15 mouse cellular contexts compared by ENCODE assay signal in genomic region chr4:63362150-63362549, GRCm38 (mm10). TPM values are rescaled to one million over a fixed set of nuclear protein-coding genes. Genes with fewer than 3 reads are reported as not detected.
DNase-seq lines count a peak whose midpoint lies in the region; ATAC-seq and TF ChIP-seq lines count a peak whose summit lies in the region.
"Had no signal": no experiment of that assay in that cellular context is flagged by ENCODE, and none has a peak within 500 bp of the region (broad histone marks: within the 10 kb centered on the region; RNA-seq: fewer than 3 reads in every experiment).

Gene Orm2 (plus strand): TSS chr4:63362449.

- no peak within 1 kb of the TSS for H3K9ac ChIP-seq in liver, adult 2 months (ENCODE audit: low read depth, low read length)
- no peak within 1 kb of the TSS for H3K9ac ChIP-seq in liver, embryonic 11.5 days (ENCODE audit: low read depth, low read length)
- H3K9ac ChIP-seq: hindbrain, embryonic 14.5 days; liver, embryonic 13.5 days had no signal

- H3K36me3 ChIP-seq in liver, adult 2 months (ENCODE audit: control insufficient read depth, insufficient read depth, low read length): no peaks in the 10 kb centered on the region
- H3K36me3 ChIP-seq in liver, embryonic 11.5 days (ENCODE audit: control insufficient read depth, insufficient read depth, low read length): no peaks in the 10 kb centered on the region
- H3K36me3 ChIP-seq: liver, embryonic 13.5 days had no signal

- ATAC-seq in liver, embryonic 11.5 days (replicated peaks; ENCODE audit: low FRiP score): no peak
- ATAC-seq in erythroid progenitor cell, adult 5-6 weeks (replicated peaks; ENCODE audit: low FRiP score, poor library complexity, severe bottlenecking): no peak

- no peak for TF ChIP-seq POLR2A in liver, adult 2 months (IDR thresholded peaks at IDR 0.05; ENCODE audit: extremely low read depth, insufficient read depth, low read length)

- DNase-seq in liver, adult 2 months (ENCODE audit: extremely low read depth, low read depth, low spot score): peak; percentile 89
- DNase-seq in liver, embryonic 11.5 days (ENCODE audit: low spot score): no peak
- DNase-seq in adrenal gland, postnatal 14 days: peak; percentile 71
- peak; percentile 50 to 65 for DNase-seq in lung, adult 18-20 months
- DNase-seq in spleen, postnatal 4 days (ENCODE audit: low spot score in 2 of 2): no peak
- no peak for DNase-seq in ovary, postnatal 14 days (ENCODE audit: low spot score)
- DNase-seq: cerebellum, adult 9-11 months; gastrocnemius, postnatal 25 days; liver, embryonic 13.5 days had no signal

- H3K79me2 ChIP-seq in liver, adult 2 months (ENCODE audit: control insufficient read depth, insufficient read depth, low read length): no peaks in the 10 kb centered on the region

- H3K4me2 ChIP-seq in liver, embryonic 11.5 days: no peak within 1 kb of the TSS
- H3K4me2 ChIP-seq: hindbrain, embryonic 14.5 days; liver, embryonic 13.5 days had no signal

- no peak for TF ChIP-seq CTCF in liver, adult 2 months (IDR thresholded peaks at IDR 0.05; ENCODE audit: low read depth, low read length)

- no peak within 1 kb of the TSS for H3K4me3 ChIP-seq in liver, adult 2 months (ENCODE audit: insufficient read depth, low read depth, low read length)
- H3K4me3 ChIP-seq in liver, embryonic 11.5 days (ENCODE audit: low read depth, low read length): no peak within 1 kb of the TSS
- H3K4me3 ChIP-seq: layer of hippocampus, adult 2 months; liver, embryonic 13.5 days; megakaryocyte, embryonic 14.5 days had no signal

- no peaks in the 10 kb centered on the region for H3K27me3 ChIP-seq in liver, adult 2 months (ENCODE audit: control insufficient read depth, insufficient read depth, low read length)
- H3K27me3 ChIP-seq in liver, embryonic 11.5 days (replicated peaks; ENCODE audit: control insufficient read depth, insufficient read depth, low read length): no peaks in the 10 kb centered on the region
- H3K27me3 ChIP-seq: liver, embryonic 13.5 days had no signal

- no peaks in the 10 kb centered on the region for H3K9me3 ChIP-seq in liver, embryonic 11.5 days (ENCODE audit: control insufficient read depth, low read length)
- H3K9me3 ChIP-seq: liver, embryonic 13.5 days; megakaryocyte, embryonic 14.5 days had no signal

- H3K27ac ChIP-seq in liver, adult 2 months (replicated peaks; ENCODE audit: insufficient read depth, low read depth, low read length): peak within 1 kb of the TSS; percentile 55
- H3K27ac ChIP-seq in liver, embryonic 11.5 days (ENCODE audit: low read depth, low read length): no peak within 1 kb of the TSS
- H3K27ac ChIP-seq: hindbrain, embryonic 14.5 days; layer of hippocampus, adult 2 months; liver, embryonic 13.5 days had no signal

- peaks cover 20% of the 10 kb centered on the region for H3K4me1 ChIP-seq in liver, adult 2 months (ENCODE audit: control insufficient read depth, insufficient read depth, low read length)
- no peaks in the 10 kb centered on the region for H3K4me1 ChIP-seq in liver, embryonic 11.5 days (replicated peaks; ENCODE audit: control insufficient read depth, insufficient read depth, low read length)
- H3K4me1 ChIP-seq: liver, embryonic 13.5 days had no signal

- 22% methylated on average over 5 of the region's 5 CpGs for WGBS in liver, adult 2 months
- 80% methylated on average over 5 of the region's 5 CpGs for WGBS in liver, embryonic 11.5 days

RNA-seq across cellular contexts. Expression of gene Orm2, which starts in this region (rescaled TPM):
- 27.0 and 55.0 TPM in 2 replicates for total RNA-seq in liver, adult 2 months (2014; rRNA removed)
- 66.8 and 86.8 TPM in 2 replicates for polyA plus RNA-seq in liver, adult 2 months (2012; rRNA removed)
- not detected in 2 replicates for polyA plus RNA-seq in liver, embryonic 11.5 days (2014; fragmentation: Nextera tagmentation; extraction: Ambion mirVana)
- total RNA-seq in adrenal gland, postnatal 14 days (2021): 1.1 and 1.9 TPM in 2 replicates
- total RNA-seq in erythroid progenitor cell, adult 5-6 weeks (2015; ENCODE audit: low replicate concordance): not detected in 2 replicates
- not detected in 2 replicates for total RNA-seq in erythroid progenitor cell, adult 5-6 weeks (2017; ENCODE audit: low replicate concordance)
- total RNA-seq: layer of hippocampus, adult 2 months; left cerebral cortex, postnatal 10 days had no signal
- polyA plus RNA-seq: hindbrain, embryonic 14.5 days; kidney, embryonic 14.5 days; liver, embryonic 13.5 days had no signal

Comparison
In these comparisons a context has a peak if more than half of its experiments do, and no peak if none do; other contexts are left out.
1. RNA of gene Orm2 (polyA plus RNA-seq): 66.8 to 86.8 TPM in liver, adult 2 months; not detected in liver, embryonic 11.5 days; every median in the first group is over 10 times any median in the second.
2. DNase-seq: peak in liver, adult 2 months (single experiment), adrenal gland, postnatal 14 days (single experiment) and lung, adult 18-20 months (2 of 2); none in liver, embryonic 11.5 days (single experiment), spleen, postnatal 4 days (0 of 2) and ovary, postnatal 14 days (single experiment).